Mouse (Mus musculus) liver, adult 2 months (tissue): Measurements from ENCODE around the gene Aen. TPM values are rescaled to one million over a fixed set of nuclear protein-coding genes. Genes with fewer than 3 reads are reported as not detected.

ENCODE experiments used
- DNase-seq: peaks from one replicate; pipeline ENCODE4 v3.0.0-alpha.2; 2011; ENCODE audit warnings: low read depth, low spot score; ENCODE audit errors: extremely low read depth
- H3K27ac ChIP-seq: fragments of 200-500 bp; replicated peaks from 2 replicates; pipeline ENCODE4 v1.5.1; 2012; ENCODE audit warnings: low read depth, mild to moderate bottlenecking, control low read depth, inconsistent platforms, low read length; ENCODE audit not compliant: insufficient read depth
- H3K27me3 ChIP-seq: fragments of 200-500 bp; 2 replicates; pipeline ENCODE4 v1.6.1; 2012; ENCODE audit warnings: mild to moderate bottlenecking, moderate library complexity, low read length, inconsistent platforms; ENCODE audit not compliant: control insufficient read depth, insufficient read depth
- H3K36me3 ChIP-seq: fragments of 200-500 bp; 2 replicates; pipeline ENCODE4 v1.6.1; 2012; ENCODE audit warnings: low read length, inconsistent platforms; ENCODE audit not compliant: control insufficient read depth, insufficient read depth
- H3K4me1 ChIP-seq: fragments of 200-500 bp; 2 replicates; pipeline ENCODE4 v1.6.1; 2011; ENCODE audit warnings: low read length; ENCODE audit not compliant: control insufficient read depth, insufficient read depth
- H3K4me3 ChIP-seq: fragments of 200-500 bp; 2 replicates; pipeline ENCODE4 v1.5.1; 2011; ENCODE audit warnings: low read depth, mild to moderate bottlenecking, control low read depth, low read length, moderate library complexity; ENCODE audit not compliant: insufficient read depth
- H3K79me2 ChIP-seq: fragments of 200-500 bp; 2 replicates; pipeline ENCODE4 v1.6.1; 2012; ENCODE audit warnings: inconsistent platforms, mild to moderate bottlenecking, low read length, moderate library complexity; ENCODE audit not compliant: control insufficient read depth, insufficient read depth
- H3K9ac ChIP-seq: fragments of 200-500 bp; 2 replicates; pipeline ENCODE4 v1.6.1; 2012; ENCODE audit warnings: low read depth, mild to moderate bottlenecking, control low read depth, inconsistent platforms, low read length
- CTCF ChIP-seq: fragments of 200-500 bp; IDR thresholded peaks from 2 replicates; pipeline ENCODE4 v1.5.1; 2011; ENCODE audit warnings: low read depth, low read length, control low read depth
- POLR2A ChIP-seq: fragments of 200-500 bp; IDR thresholded peaks from 2 replicates; pipeline ENCODE4 v1.6.1; 2011; ENCODE audit warnings: low read length, control low read depth; ENCODE audit not compliant: insufficient read depth; ENCODE audit errors: extremely low read depth
- WGBS: fragments of 180-500 bp; shearing (Covaris S2); methylation state at CpG from one replicate; pipeline ENCODE4 v1.1.7; 2018; 5-methylcytosine and 5-hydroxymethylcytosine counted together
- polyA plus RNA-seq: library from polyadenylated mRNA; depleted of rRNA; stranded (reverse); fragments of >200 nt; gene quantifications from 2 replicates; pipeline ENCODE4 v1.2.3, GENCODE M21; 2012
- total RNA-seq: library from RNA; depleted of rRNA; stranded (reverse); fragments of >200 nt; gene quantifications from 2 replicates; pipeline ENCODE4 v1.2.3, GENCODE M21; 2014

Gene Aen
- total and polyA plus RNA-seq, 2 experiments = 6.5 to 25.3 TPM

DNA sequence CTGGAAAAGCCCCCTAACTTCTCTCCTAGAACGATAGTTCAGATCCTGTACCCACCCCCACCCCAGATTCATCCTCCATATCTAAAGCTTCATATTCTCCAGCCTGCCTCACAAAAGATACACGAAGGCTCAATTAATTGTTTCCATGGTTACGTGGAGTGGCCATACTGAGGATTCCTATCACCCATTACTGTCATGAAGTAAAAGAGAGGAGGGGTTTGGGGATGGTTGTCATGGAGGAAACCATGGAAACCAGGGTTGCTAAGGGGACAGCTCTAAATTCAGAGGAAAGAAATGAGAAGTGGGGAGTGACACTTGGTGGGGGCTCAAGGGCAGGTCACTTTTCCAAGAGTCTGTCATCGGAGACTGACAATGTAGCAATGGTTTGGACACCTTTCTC lies 9.2 kb upstream of the Aen start:
- H3K36me3 ChIP-seq = no peaks in the 10 kb centered on the region
- no peaks in the 10 kb centered on the region for H3K79me2 ChIP-seq
- no peak overlapping the region for H3K27ac ChIP-seq
- TF ChIP-seq CTCF (no peak), POLR2A (no peak)
- no peak for DNase-seq
- H3K9ac ChIP-seq = no peak overlapping the region
- H3K27me3 ChIP-seq = peaks cover 10% of the 10 kb centered on the region; the same call in 1 of the 2 replicates
- H3K4me3 ChIP-seq = no peak overlapping the region
- WGBS = 77% methylated on average over 4 of the region's 4 CpGs
- H3K4me1 ChIP-seq = no peaks in the 10 kb centered on the region

DNA sequence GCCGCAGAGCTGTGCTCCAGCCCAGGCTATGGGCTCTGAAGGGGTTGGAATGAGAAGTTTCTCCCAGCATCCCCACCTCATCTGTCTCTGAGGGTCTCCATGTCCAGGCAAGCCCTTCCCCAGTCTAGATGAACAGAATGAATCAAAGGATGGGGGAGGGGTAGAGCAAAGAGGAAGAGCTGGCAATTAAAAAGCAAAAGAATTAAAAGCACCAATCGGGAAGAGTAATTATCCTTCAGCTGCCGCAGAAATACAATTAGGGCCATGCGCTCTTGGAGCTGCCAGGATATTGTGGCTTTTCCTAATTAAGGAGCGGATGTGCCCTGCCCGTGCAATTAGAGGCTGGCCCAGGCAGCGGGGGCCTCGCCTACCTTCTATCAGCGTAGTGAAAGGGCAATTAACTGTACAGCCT lies 8.2 kb upstream of the Aen start:
- H3K4me3 ChIP-seq = no peak overlapping the region
- no peaks in the 10 kb centered on the region for H3K4me1 ChIP-seq
- no peaks in the 10 kb centered on the region for H3K79me2 ChIP-seq
- TF ChIP-seq CTCF = no peak
- TF ChIP-seq POLR2A = no peak
- H3K27ac ChIP-seq = no peak overlapping the region
- DNase-seq = no peak
- H3K9ac ChIP-seq = no peak overlapping the region
- 66% methylated on average over 9 of the region's 9 CpGs for WGBS
- no peaks in the 10 kb centered on the region for H3K36me3 ChIP-seq
- H3K27me3 ChIP-seq = peaks cover 9% of the 10 kb centered on the region; the same call in 1 of the 2 replicates

DNA sequence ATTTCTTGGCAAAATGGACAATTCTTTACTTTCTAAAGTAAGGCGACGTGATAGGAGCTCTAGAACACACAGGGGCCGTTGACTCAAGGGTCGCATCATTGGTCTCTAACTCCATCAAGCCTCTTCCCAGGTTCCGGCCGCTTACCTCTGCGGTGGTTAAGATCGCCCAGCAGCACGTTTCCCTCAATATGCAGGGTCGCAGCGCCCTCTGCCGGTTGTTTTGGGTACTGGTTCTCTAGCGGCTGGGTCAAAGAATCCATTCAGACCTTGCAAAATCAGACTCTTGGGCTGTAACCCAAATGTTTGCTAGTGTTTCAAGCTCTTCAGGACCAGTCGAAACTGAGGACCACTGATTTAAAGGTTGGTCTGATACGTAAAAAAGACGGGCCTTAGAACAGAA lies 5.0 kb upstream of the Aen start:
- H3K27me3 ChIP-seq = 0 out of 2 replicates have a peak, but pooled peaks cover 3% of the 10 kb centered on the region
- TF ChIP-seq POLR2A (no peak), CTCF (peak; percentile 98)
- H3K9ac ChIP-seq = no peak overlapping the region
- no peaks in the 10 kb centered on the region for H3K36me3 ChIP-seq
- peaks cover 2% of the 10 kb centered on the region; the same call in 1 of the 2 replicates for H3K4me1 ChIP-seq
- 2% methylated on average over 16 of the region's 16 CpGs for WGBS
- no peak overlapping the region for H3K27ac ChIP-seq
- DNase-seq = peak; percentile 52
- H3K4me3 ChIP-seq = no peak overlapping the region
- H3K79me2 ChIP-seq = no peaks in the 10 kb centered on the region

DNA sequence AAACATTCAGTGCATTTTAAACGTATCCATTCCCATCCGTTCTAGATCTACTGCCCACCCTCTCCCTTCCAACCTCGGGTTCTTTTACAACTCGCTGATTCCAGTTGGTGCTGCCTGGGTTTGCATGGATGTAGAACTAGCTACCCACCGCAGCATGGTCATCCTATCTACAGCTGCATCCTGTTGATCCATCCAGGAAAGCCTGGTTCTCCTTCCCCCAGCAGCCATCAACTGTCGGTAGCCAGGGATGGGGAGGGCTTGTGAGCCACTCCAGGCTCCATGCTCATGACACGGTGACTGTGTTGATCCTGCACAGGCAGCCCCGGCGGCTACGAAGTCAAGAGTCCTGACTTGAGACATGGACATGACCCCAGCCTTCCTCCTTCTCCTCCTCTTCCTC lies 1.7 kb upstream of the Aen start:
- TF ChIP-seq POLR2A (no peak), CTCF (no peak)
- Histone ChIP-seq H3K79me2 (peaks cover 14% of the 10 kb centered on the region), H3K27me3 (no peaks in the 10 kb centered on the region), H3K9ac (no peak overlapping the region), H3K4me1 (peaks cover 19% of the 10 kb centered on the region), H3K4me3 (no peak overlapping the region), H3K36me3 (no peaks in the 10 kb centered on the region), H3K27ac (no peak overlapping the region)
- 78% methylated on average over 10 of the region's 10 CpGs for WGBS
- DNase-seq = no peak

DNA sequence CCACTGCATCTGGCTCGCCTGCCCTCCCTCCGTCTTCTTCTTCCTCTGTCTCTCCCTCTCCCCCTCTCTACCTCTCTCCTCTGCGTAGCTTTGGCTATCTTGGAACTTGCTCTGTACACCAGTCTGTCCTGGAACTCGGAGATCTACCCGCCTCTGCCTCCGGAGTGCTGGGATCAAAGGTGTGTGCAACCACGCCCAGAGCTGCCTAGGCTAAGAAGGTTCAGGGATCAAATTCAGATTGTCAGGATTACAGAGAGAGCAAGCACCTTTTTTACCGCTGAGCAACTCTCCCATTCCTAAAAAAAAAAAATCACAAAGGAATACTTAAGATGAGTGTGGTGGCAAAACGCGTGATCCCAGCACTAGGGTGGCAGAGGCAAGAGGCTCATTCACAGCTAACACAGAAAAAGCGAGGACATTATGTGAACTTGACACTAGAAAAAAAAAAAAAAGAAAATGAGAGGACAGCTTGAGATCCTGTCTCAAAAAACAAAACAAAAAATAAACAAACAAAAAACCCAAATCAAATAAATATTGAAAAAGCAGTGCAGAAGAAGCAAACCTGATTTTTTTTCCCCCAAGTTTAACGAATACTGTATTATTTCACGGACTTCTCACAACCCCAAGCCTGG lies 517 bp upstream of the Aen start:
- Histone ChIP-seq H3K36me3 (no peaks in the 10 kb centered on the region), H3K27me3 (no peaks in the 10 kb centered on the region), H3K79me2 (peaks cover 14% of the 10 kb centered on the region), H3K4me1 (peaks cover 19% of the 10 kb centered on the region), H3K4me3 (no peak overlapping the region; the same call in 1 of the 2 replicates), H3K9ac (no peak overlapping the region), H3K27ac (no peak overlapping the region)
- 48% methylated on average over 13 of the region's 13 CpGs for WGBS
- peak; percentile 36 for DNase-seq
- no peak for TF ChIP-seq CTCF
- TF ChIP-seq POLR2A = no peak

DNA sequence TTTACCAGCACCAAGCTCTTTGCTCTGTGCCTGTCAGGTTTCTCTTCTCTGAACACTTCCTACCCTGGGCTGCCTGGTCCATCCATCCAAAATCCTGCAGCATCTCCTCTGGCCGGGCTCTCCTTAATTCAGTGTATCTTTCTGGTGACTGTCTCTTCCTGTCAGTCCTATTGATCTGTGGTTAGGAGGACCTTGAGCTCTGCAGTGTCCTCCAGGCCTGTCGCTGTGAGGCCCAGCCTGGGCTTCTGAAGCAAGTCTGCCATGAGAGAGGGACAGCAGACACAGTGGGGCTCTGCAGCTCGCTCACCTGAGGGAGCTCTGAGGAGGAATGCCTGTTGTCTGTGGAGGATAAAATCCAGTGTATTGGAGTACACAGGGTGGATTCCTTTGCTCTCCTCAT lies 1.9 kb downstream of the Aen start:
- DNase-seq = peak; percentile 52
- Histone ChIP-seq H3K27ac (no peak overlapping the region), H3K79me2 (peaks cover 14% of the 10 kb centered on the region), H3K4me3 (no peak overlapping the region), H3K36me3 (no peaks in the 10 kb centered on the region), H3K9ac (no peak overlapping the region), H3K4me1 (peaks cover 19% of the 10 kb centered on the region), H3K27me3 (no peaks in the 10 kb centered on the region)
- WGBS = 31% methylated on average over 3 of the region's 3 CpGs
- TF ChIP-seq CTCF (no peak), POLR2A (no peak)
